Mouse (Mus musculus): ENCODE results near the gene Ereg. TPM values are rescaled to one million over a fixed set of nuclear protein-coding genes. Genes with fewer than 3 reads are reported as not detected.
A peak's percentile ranks its signal among the peaks of the same experiment; 100 is the strongest.

The Ereg gene
- total RNA-seq, 2 experiments from 2014 or later, result 0.33 to 0.43 TPM

GRCm38 (mm10) chr5:91113967-91114366, 39.5 kb downstream of the Ereg start:
- no peak for DNase-seq

GRCm38 (mm10) chr5:91114574-91114973, 40.2 kb downstream of the Ereg start:
- DNase-seq, result no peak

GRCm38 (mm10) chr5:91118618-91119017, 44.2 kb downstream of the Ereg start:
- DNase-seq, result peak; percentile 13

- no peak for DNase-seq
Measured at GRCm38 (mm10) chr5:91123404-91123803, 49.0 kb downstream of the Ereg start.

GRCm38 (mm10) chr5:91124140-91124539, 49.7 kb downstream of the Ereg start:
- DNase-seq, result no peak

- no peak for DNase-seq
Measured at GRCm38 (mm10) chr5:91126623-91127022, 52.2 kb downstream of the Ereg start.

- DNase-seq, result no peak
Measured at GRCm38 (mm10) chr5:91134961-91135360, 60.5 kb downstream of the Ereg start.

- no peak for DNase-seq
Measured at GRCm38 (mm10) chr5:91138970-91139369, 64.5 kb downstream of the Ereg start.

- DNase-seq, result peak; percentile 68
Measured at GRCm38 (mm10) chr5:91139446-91139873, 65.0 kb downstream of the Ereg start, which contains the start of gene Areg. Areg (plus strand) TSS chr5:91139599.

GRCm38 (mm10) chr5:91140896-91141448, 66.5 kb downstream of the Ereg start:
- DNase-seq, result no peak

Other genes starting within 250 kb of the Ereg start
- gene Cxcl1, start 183.4 kb upstream of the Ereg start, total RNA-seq (2021), result under 1 TPM; 0.45 to 0.72 TPM
- gene Cxcl2, start 170.8 kb upstream of the Ereg start, total RNA-seq (2021), result not detected
- gene Mthfd2l, start 143.5 kb upstream of the Ereg start, total RNA-seq (2021), result 10 to 100 TPM; 17.6 to 19.2 TPM
- under 1 TPM; 0.47 to 0.60 TPM for gene Epgn, start 47.2 kb upstream of the Ereg start, total RNA-seq (2021)
- under 1 TPM; 0.36 to 0.60 TPM for gene Areg, start 65.0 kb downstream of the Ereg start, total RNA-seq (2021)